In genomic region chr12:73671540-73671939, GRCm38 (mm10) we compare ENCODE assay signal across 9 mouse cellular contexts.
DNase-seq lines count a peak whose midpoint lies in the region; ATAC-seq and TF ChIP-seq lines count a peak whose summit lies in the region.
"Had no signal": no experiment of that assay in that cellular context is flagged by ENCODE, and none has a peak within 500 bp of the region (broad histone marks: within the 10 kb centered on the region; RNA-seq: fewer than 3 reads in every experiment).

No protein-coding gene starts in this region.

- no peak overlapping the region for H3K9ac ChIP-seq in intestine, embryonic 16.5 days (ENCODE audit: low read depth, low read length)
- H3K9ac ChIP-seq in intestine, postnatal 0 days (ENCODE audit: low read depth, low read length) = no peak overlapping the region
- no peak overlapping the region for H3K9ac ChIP-seq in embryonic facial prominence, embryonic 13.5 days
- H3K9ac ChIP-seq in kidney, embryonic 15.5 days = no peak overlapping the region
- H3K9ac ChIP-seq in midbrain, embryonic 16.5 days (ENCODE audit: low read depth, low read length) = no peak overlapping the region

- no peak for ATAC-seq in intestine, embryonic 16.5 days
- no peak for ATAC-seq in intestine, postnatal 0 days
- no peak for ATAC-seq in embryonic facial prominence, embryonic 13.5 days (ENCODE audit: insufficient number of reproducible peaks, insufficient read depth, low FRiP score, low TSS enrichment, low read depth)
- 0 out of 2 replicates have a peak, but pooled peaks have one; percentile 15 for ATAC-seq in kidney, embryonic 15.5 days (replicated peaks; ENCODE audit: low FRiP score)
- ATAC-seq in midbrain, embryonic 16.5 days = peak; percentile 68
- no peak for ATAC-seq in erythroblast, adult 5-6 weeks (replicated peaks; ENCODE audit: low FRiP score, poor library complexity, severe bottlenecking)

- H3K36me3 ChIP-seq in intestine, embryonic 16.5 days (ENCODE audit: control insufficient read depth, insufficient read depth, low read length) = no peaks in the 10 kb centered on the region
- H3K36me3 ChIP-seq in intestine, postnatal 0 days (ENCODE audit: control insufficient read depth, insufficient read depth) = no peaks in the 10 kb centered on the region
- H3K36me3 ChIP-seq in embryonic facial prominence, embryonic 13.5 days = no peaks in the 10 kb centered on the region
- no peaks in the 10 kb centered on the region for H3K36me3 ChIP-seq in kidney, embryonic 15.5 days
- H3K36me3 ChIP-seq in midbrain, embryonic 16.5 days (ENCODE audit: control insufficient read depth, insufficient read depth, low read length) = no peaks in the 10 kb centered on the region

- H3K4me1 ChIP-seq in intestine, embryonic 16.5 days (ENCODE audit: control insufficient read depth, insufficient read depth, low read length) = no peaks in the 10 kb centered on the region
- no peaks in the 10 kb centered on the region for H3K4me1 ChIP-seq in intestine, postnatal 0 days (replicated peaks; ENCODE audit: control insufficient read depth, insufficient read depth, low read length)
- peaks cover 26% of the 10 kb centered on the region for H3K4me1 ChIP-seq in embryonic facial prominence, embryonic 13.5 days
- H3K4me1 ChIP-seq in kidney, embryonic 15.5 days = peaks cover 5% of the 10 kb centered on the region; the same call in 1 of the 2 replicates
- H3K4me1 ChIP-seq in midbrain, embryonic 16.5 days (ENCODE audit: control insufficient read depth, insufficient read depth, low read length) = peaks cover 8% of the 10 kb centered on the region; the same call in 1 of the 2 replicates

- no peak for DNase-seq in frontal cortex, postnatal 36 days (ENCODE audit: low spot score in 2 of 2)
- DNase-seq in Muller cell, postnatal 12 days (ENCODE audit: inconsistent ontology term) = no peak
- DNase-seq: cerebellum, postnatal 25 days had no signal

- WGBS in intestine, embryonic 16.5 days = 46% methylated on average over 3 of the region's 3 CpGs
- WGBS in intestine, postnatal 0 days = 48% methylated on average over 3 of the region's 3 CpGs
- 32% methylated on average over 3 of the region's 3 CpGs for WGBS in embryonic facial prominence, embryonic 13.5 days
- 48% methylated on average over 3 of the region's 3 CpGs for WGBS in kidney, embryonic 15.5 days
- 28% methylated on average over 3 of the region's 3 CpGs for WGBS in midbrain, embryonic 16.5 days

- H3K4me3 ChIP-seq in intestine, embryonic 16.5 days (ENCODE audit: low read length) = no peak overlapping the region
- no peak overlapping the region for H3K4me3 ChIP-seq in intestine, postnatal 0 days (ENCODE audit: low read depth, low read length)
- no peak overlapping the region for H3K4me3 ChIP-seq in embryonic facial prominence, embryonic 13.5 days
- H3K4me3 ChIP-seq in kidney, embryonic 15.5 days (replicated peaks) = no peak overlapping the region
- H3K4me3 ChIP-seq in midbrain, embryonic 16.5 days (ENCODE audit: low read depth, low read length) = no peak overlapping the region

- H3K27ac ChIP-seq in intestine, embryonic 16.5 days (ENCODE audit: low read length) = 0 out of 2 replicates have a peak overlapping the region, but pooled peaks have one; percentile 19
- H3K27ac ChIP-seq in intestine, postnatal 0 days (ENCODE audit: low read depth, low read length) = no peak overlapping the region
- peak overlapping the region; percentile 52; the same call in 1 of the 2 replicates for H3K27ac ChIP-seq in embryonic facial prominence, embryonic 13.5 days
- peak overlapping the region; percentile 74 for H3K27ac ChIP-seq in kidney, embryonic 15.5 days
- peak overlapping the region; percentile 55 for H3K27ac ChIP-seq in midbrain, embryonic 16.5 days (ENCODE audit: low read length)

- H3K9me3 ChIP-seq in intestine, embryonic 16.5 days (ENCODE audit: control insufficient read depth, low read length) = no peaks in the 10 kb centered on the region
- H3K9me3 ChIP-seq in intestine, postnatal 0 days (ENCODE audit: control insufficient read depth) = no peaks in the 10 kb centered on the region
- no peaks in the 10 kb centered on the region for H3K9me3 ChIP-seq in embryonic facial prominence, embryonic 13.5 days
- H3K9me3 ChIP-seq in kidney, embryonic 15.5 days (replicated peaks) = no peaks in the 10 kb centered on the region
- no peaks in the 10 kb centered on the region for H3K9me3 ChIP-seq in midbrain, embryonic 16.5 days (replicated peaks; ENCODE audit: control insufficient read depth, low read length, poor library complexity, severe bottlenecking)

- no peak for TF ChIP-seq CTCF in intestine, postnatal 0 days (IDR thresholded peaks at IDR 0.05; ENCODE audit: low read depth)

- H3K27me3 ChIP-seq in intestine, embryonic 16.5 days (replicated peaks; ENCODE audit: control insufficient read depth, insufficient read depth, low read length) = no peaks in the 10 kb centered on the region
- no peaks in the 10 kb centered on the region for H3K27me3 ChIP-seq in intestine, postnatal 0 days (replicated peaks; ENCODE audit: control insufficient read depth, insufficient read depth, low read length)
- H3K27me3 ChIP-seq in embryonic facial prominence, embryonic 13.5 days = no peaks in the 10 kb centered on the region
- no peaks in the 10 kb centered on the region for H3K27me3 ChIP-seq in kidney, embryonic 15.5 days
- no peaks in the 10 kb centered on the region for H3K27me3 ChIP-seq in midbrain, embryonic 16.5 days (ENCODE audit: control insufficient read depth, insufficient read depth, low read depth, low read length)

- H3K4me2 ChIP-seq in intestine, embryonic 16.5 days (ENCODE audit: low read depth, low read length) = no peak overlapping the region
- no peak overlapping the region for H3K4me2 ChIP-seq in intestine, postnatal 0 days (replicated peaks; ENCODE audit: low read depth)
- H3K4me2 ChIP-seq in embryonic facial prominence, embryonic 13.5 days = no peak overlapping the region
- H3K4me2 ChIP-seq in kidney, embryonic 15.5 days = no peak overlapping the region
- H3K4me2 ChIP-seq in midbrain, embryonic 16.5 days (ENCODE audit: low read length) = no peak overlapping the region

Comparison
In these comparisons a context has a peak if more than half of its experiments do, and no peak if none do; other contexts are left out.
1. ATAC-seq: peak in kidney, embryonic 15.5 days (single experiment) and midbrain, embryonic 16.5 days (single experiment); none in intestine, embryonic 16.5 days (single experiment), intestine, postnatal 0 days (single experiment), embryonic facial prominence, embryonic 13.5 days (single experiment) and erythroblast, adult 5-6 weeks (single experiment).